Mouse (Mus musculus) thymus, adult 2 months (tissue): ENCODE results near the gene Txnrd3.

Source experiments
- CTCF ChIP-seq: fragments of 200-500 bp; IDR thresholded peaks from 2 replicates; pipeline ENCODE4 v1.5.1; 2012; ENCODE audit warnings: mild to moderate bottlenecking, control low read depth, low read length, moderate library complexity, borderline replicate concordance; ENCODE audit not compliant: control insufficient read depth, poor library complexity, insufficient read depth; ENCODE audit errors: extremely low read depth
- POLR2A ChIP-seq: fragments of 200-500 bp; IDR thresholded peaks from 2 replicates; pipeline ENCODE4 v1.6.1; 2012; ENCODE audit warnings: mild to moderate bottlenecking, low read length, control low read depth, moderate library complexity; ENCODE audit not compliant: control insufficient read depth, poor library complexity, insufficient read depth; ENCODE audit errors: extremely low read depth

DNA sequence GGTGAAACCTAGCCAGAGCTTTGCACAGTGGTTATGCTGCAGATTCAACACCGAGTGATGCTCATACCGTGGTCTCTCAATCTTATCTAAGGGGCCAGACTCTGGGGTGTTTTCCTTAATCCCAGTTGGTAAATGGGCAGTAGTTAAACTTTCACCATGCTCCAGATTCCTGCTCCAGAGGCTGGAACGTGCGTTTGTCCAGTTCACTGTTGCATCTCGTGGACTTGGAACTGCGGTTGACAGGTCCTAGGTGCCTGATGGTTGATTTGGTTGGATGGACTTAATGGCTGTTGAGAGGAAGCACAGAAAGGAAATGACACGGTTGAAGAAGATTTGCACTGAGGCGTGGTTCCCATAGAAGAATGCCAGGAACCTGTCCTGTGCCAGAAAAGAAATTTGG, 6.1 kb downstream of the Txnrd3 start:
- TF ChIP-seq POLR2A (no peak), CTCF (no peak)
